Mouse (Mus musculus): ENCODE data around the gene Epb42.
A peak's percentile ranks its signal among the peaks of the same experiment; 100 is the strongest.

GRCm38 (mm10) chr2:121007925-121008663, 28.8 kb downstream of the Epb42 start, which contains the start of gene Ccndbp1:
- no peak for TF ChIP-seq CTCF (IDR thresholded peaks at IDR 0.05; ENCODE audit: control insufficient read depth, insufficient read depth, low read length)
- TF ChIP-seq POLR2A (IDR thresholded peaks at IDR 0.05; ENCODE audit: borderline replicate concordance, control insufficient read depth, low read depth, low read length) = peak; percentile 83
